Mouse (Mus musculus) ovary, postnatal 36 days (tissue): ENCODE data around the gene Lamp2.
A peak's percentile ranks its signal among the peaks of the same experiment; 100 is the strongest.
"Not testable (repeated sequence)": the region's sequence is repeated elsewhere in the genome, so short reads cannot be mapped to it uniquely, and the experiment has no call there.

Experiments
- DNase-seq: peaks from one replicate; pipeline ENCODE4 v3.0.0; 2022; ENCODE audit warnings: low spot score, mixed read lengths

Lamp2 gene

GRCm38 (mm10) chrX:38455890-38456634, at the start of gene Lamp2:
Lamp2 (minus strand) TSS chrX:38456454.
- peak; percentile 70 for DNase-seq

DNA sequence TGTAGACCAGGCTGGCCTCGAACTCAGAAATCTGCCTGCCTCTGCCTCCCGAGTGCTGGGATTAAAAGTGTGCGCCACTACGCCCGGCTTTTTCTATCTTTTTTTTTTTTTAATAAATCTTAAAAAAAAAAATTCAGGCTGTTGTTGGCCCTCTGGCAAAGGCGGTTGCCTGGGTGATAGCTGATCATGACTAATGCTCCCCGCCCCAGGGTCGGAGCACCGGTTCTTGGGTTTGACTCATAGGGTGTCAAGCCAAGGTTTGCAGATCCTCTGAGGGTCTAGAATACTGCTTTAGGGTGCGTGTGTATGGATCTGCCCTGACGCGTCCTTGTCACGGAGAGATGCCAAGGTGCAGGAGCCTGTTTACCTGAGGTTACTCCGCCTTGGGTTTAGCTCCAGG, 48.6 kb upstream of the Lamp2 start:
- DNase-seq, result no peak

DNA sequence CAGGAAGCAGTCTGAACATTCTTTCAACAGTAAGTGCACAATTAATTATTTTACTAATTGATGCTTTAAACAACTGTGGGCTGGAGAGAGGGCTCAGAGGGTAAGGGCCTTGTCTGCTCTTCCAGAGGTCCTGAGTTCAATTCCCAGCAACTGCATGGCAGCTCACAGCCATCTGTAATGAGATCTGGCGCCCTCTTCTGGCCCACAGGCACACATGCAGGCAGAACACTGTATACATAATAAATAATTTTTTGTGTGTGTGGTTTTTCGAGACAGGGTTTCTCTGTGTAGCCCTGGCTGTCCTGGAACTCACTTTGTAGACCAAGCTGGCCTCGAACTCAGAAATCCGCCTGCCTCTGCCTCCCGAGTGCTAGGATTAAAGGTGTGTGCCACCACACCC, 45.9 kb upstream of the Lamp2 start:
- not testable (repeated sequence) for DNase-seq

- DNase-seq, result not testable (repeated sequence)
These were observed 29.2 kb upstream of the Lamp2 start for GRCm38 (mm10) chrX:38485464-38485863.

DNA sequence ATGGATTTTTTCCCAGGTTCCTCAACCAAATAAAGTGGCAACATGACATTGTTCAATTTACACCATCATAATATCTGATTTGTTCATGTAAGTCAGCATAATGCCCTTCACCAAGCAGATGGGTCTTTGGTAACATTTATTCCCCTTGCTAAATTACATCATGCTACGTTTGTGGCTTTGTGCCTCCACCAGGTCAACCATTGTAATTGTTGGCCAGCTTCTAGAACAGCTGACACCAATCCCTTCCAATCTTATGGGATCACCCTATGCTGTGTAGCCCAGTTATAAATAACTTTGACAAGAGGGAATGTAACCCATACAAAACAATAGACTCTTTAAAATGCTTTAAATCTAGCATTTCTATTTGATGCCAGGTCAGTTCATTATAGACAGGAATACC, 22.3 kb upstream of the Lamp2 start:
- DNase-seq, result no peak

DNA sequence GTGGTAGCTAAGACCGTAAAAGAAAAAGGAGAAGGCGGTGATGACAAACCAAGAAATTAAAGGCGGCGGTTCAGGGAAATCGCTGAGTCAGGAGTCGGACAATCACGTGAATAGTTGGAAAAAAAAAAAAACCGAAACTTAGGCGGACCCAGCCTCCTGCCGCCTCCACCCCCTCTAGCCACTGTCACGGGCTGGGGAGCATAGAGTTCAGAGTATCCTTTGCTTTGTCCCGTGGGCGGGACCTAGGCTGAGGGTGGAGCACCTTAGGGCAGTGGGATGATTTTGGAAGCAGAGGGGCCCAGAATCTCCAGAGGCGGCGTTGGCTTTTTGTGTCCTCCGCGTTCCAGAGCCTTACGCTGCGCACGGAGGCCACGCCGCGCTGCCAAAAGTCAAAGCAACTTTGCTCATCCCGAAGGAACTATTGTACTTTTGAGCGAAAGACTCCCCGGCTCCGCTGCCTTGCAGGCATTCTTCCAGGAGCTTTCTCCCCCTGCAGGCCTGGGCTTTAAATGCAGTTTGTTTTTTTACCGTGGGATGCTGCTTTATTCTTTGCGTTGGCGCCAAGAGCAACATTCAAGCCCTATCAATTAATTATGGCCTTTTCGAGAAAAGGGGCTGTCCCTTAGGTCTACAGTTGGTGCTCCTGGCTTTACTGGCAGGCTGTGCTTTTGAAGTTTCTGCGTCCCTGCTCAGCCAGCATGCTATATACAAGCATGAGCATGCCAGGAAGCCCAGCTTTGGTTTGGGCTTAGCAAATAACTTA, 17.5 kb upstream of the Lamp2 start:
- peak; percentile 65 for DNase-seq

DNA sequence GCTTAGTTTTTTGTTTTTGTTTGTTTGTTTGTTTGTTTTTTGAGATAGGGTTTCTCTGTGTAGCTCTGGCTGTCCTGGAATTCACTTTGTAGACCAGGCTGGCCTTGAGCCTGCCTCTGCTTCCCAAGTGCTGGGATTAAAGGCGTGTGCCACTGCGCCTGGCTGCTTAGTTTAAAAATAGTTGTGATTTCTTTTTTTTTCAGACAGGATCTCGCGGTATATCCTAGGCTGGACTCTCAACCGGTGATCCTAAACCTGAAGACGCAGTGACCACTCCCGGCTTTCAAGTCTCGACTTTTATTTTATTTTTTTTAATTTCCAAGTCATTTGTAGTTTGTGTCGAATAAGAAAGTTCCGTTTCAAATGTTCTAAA, 16.9 kb upstream of the Lamp2 start:
- DNase-seq, result no peak

DNA sequence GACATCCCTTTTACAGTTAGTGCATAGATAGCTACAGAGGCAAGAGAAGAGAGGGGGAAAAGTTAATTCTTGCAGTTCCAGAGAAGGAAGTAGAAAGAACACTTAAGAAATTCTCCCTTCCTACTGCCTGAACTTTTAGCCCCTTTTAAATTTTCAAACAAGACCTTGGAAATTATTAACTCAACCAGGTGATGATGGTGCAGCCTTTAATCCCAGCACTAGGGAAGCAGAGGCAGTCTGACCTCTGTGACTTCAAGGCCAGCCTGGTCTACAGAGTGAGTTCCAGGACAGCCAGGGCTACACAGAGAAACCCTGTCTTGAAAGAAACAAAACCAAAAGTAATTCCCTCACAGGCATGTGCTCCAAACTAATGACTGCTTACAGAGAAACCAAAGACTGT, 10.0 kb upstream of the Lamp2 start:
- no peak for DNase-seq

DNA sequence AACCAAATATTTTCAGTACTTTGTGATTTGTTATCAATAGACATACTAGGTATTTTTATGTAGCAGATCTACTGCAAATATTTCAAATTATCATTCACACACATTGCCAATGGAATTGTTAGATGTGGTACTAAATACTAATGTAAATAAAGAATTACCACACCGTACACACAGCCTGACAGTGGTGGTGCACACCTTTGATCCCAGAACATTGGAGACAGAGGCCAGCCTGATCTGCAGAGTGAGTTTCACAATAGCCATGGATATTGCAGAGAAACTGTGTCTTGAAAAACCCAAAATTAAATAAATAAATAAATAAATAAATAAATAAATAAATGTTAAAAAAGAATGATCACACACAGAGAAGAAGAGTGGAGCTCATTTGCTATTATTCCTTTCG, 6.9 kb upstream of the Lamp2 start:
- no peak for DNase-seq

- DNase-seq, result no peak
These were observed 5.8 kb upstream of the Lamp2 start for GRCm38 (mm10) chrX:38462101-38462500.

GRCm38 (mm10) chrX:38460887-38461286, 4.6 kb upstream of the Lamp2 start:
- no peak for DNase-seq

GRCm38 (mm10) chrX:38459076-38459475, 2.8 kb upstream of the Lamp2 start:
- no peak for DNase-seq

DNA sequence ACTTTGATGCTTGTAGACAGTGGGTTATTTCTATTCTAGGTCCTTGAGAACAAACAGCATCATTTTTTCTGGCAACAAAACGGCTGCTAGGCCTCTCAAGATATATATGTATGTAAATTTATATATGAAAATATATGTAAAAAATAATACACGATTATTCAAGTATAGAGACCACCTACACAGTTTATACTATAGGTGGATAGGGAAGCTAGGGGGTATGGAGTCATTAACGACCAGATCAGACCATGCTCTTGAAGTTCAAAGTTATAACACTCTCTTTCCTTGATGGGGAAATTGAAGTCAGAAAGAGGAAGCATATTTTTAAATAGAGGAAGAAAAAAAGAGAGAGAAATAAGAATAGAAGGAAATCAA, 367 bp upstream of the Lamp2 start:
- DNase-seq, result no peak

DNA sequence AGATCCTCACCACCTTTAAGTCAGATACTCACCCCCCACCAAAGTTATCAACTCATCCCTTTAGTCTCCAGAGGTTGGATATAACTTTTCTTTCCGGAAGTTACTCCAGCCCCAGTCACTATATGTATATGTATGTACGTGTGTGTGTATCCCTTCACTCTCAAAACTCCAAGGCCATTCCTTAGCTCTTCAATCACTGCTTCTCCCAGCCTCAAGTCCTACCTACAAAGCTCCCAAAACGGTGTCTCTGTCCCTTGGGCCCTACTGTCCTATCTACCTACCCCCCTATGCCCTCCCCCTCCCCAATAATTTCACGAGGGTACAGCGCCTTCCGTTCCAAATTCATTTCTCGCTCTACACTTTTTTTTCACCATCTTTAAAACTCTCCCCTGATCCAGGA, 780 bp downstream of the Lamp2 start:
- DNase-seq, result no peak

DNA sequence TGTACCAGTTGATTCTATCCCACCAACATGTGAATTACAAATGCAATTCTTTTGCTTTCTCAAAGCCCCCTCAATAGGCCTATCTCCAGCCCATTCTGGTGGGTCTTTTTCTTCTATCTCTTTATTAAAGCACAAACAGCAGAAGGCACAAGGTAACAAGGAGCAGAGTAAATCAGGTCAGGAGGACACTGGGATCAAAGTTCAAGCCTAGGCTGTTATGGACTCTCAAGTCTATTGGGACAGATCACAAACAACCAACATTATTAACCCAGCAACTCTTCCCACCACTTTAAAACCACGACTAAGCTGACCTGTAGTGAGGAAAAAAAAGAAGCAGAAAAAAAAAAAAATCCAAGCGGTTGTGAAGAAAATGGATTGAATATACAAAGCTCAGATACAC, 1.4 kb downstream of the Lamp2 start:
- DNase-seq, result no peak

DNA sequence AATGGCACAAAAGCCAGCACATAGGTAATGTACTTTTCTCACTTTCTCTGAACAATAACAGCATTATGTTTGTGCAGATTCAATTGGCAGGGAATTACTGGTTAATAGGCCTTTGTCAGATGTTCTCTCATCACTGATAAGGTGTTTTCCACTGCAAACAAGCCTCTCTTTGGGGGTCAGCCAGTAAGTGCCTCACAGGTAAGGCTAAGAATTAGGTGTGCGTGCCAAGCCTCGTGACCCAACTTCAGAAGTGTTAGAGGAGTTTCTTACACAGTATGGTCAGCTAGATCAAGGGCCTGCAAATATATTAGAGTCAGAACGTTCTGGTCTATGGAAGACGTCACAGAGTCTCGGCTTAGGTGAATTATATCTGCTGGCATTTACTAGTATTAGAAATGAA, 2.3 kb downstream of the Lamp2 start:
- no peak for DNase-seq

DNA sequence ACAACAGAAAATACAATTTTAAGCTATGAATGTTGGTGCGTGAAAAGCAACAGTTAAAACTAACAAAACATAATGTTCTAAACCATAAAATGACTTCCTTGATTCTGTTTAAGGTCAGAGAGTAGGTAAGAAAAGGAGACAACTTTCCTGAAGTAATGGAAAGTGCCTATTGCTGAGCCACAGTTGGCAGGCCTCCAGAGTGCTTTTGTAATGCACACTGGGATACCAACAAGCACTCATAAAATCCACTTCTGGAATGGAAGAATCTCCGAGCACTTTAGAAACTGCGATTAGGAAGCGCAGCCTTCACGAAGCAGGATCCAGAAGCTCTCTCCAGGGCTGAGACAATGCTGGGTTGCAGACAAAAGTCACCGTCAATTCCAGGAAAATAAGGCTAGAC, 5.8 kb downstream of the Lamp2 start:
- no peak for DNase-seq

- no peak for DNase-seq
These were observed 10.5 kb downstream of the Lamp2 start for GRCm38 (mm10) chrX:38445705-38446104.

GRCm38 (mm10) chrX:38442425-38442824, 13.8 kb downstream of the Lamp2 start:
- no peak for DNase-seq

DNA sequence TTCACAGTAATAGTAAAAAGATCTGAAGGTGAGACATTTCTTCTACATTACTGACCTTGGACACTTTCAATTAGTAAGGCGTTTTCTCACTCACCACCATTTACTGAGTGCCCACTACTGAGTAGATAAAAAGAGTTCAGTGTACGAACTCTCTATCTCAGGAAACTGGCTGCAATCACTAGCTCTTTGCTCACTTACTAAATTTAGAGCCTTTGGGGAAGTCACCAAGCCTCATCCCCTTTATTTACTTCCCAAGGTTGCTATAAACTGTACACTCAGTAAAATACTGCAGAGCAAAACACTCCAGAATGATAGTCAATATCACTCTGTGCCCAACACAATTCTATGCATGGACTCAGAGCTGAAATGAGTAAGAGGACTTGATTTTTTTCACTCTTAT, 16.6 kb downstream of the Lamp2 start:
- DNase-seq, result no peak

- DNase-seq, result peak; percentile 62
These were observed 18.0 kb downstream of the Lamp2 start for GRCm38 (mm10) chrX:38438147-38438791.

DNA sequence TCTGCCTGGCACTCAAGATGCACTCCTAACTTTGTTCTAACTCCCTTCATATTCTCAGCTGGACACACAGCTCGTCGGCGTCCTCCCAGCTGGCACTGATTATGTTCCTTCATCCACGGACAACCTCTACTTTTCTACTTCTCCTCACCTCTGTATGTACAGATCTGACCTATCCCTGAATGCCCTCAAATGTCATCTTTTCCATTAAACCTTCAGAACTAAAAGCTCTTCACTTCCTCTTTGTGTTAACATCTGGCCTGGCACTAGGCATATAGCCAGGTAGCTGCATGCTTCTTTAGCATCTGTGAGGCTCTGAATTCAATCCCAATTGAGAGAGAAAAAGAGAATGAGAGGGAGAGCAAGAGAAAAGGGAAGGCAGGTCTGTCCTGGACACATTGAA, 26.8 kb downstream of the Lamp2 start:
- no peak for DNase-seq

DNA sequence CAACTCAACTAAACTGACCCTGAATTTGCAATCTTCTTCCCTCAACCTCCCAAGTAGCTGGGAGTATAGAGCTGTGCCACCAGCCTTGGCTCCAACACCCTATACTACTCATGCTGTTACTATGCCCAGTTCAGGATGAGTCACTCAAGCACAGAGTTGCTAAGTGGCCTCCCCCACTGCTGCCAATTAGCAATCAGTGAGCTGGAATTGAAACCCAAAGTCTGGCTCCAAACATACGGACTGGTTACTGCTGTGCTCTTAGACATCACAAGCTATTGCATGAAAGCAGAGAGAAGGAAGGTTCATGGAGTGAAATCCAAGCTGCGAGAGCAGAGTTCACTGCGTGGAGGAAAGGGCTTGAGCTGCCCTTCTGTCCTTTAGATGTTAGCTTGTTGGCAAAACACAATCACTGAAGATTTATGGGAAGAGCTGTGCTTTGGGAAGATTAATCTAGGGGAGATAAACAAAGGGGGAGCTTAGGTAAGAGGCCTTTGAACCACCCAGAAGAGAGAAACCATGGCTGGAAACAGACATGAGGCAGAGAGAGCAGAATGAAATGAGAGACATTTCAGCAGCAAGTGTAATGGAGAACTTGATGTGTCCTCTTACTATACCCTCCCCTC, 27.3 kb downstream of the Lamp2 start:
- no peak for DNase-seq
